Mouse (Mus musculus): Measurements from ENCODE around the gene Gm20903.
"Not testable (repeated sequence)": the region's sequence is repeated elsewhere in the genome, so short reads cannot be mapped to it uniquely, and the experiment has no call there.

Gm20903 gene

GRCm38 (mm10) chrY:73669015-73669414 lies at the start of gene Gm20903:
Gene Gm20903 (plus strand): TSS chrY:73669315.
- DNase-seq: not testable (repeated sequence)
